Mouse (Mus musculus) forebrain, embryonic 11.5 days (tissue): ENCODE measurements around the gene Zfand3. TPM values are rescaled to one million over a fixed set of nuclear protein-coding genes. Genes with fewer than 3 reads are reported as not detected.

Source experiments
- ATAC-seq: fragments of 200-750 bp; cut with Nextera tagmentation; replicated peaks from 2 replicates; pipeline ENCODE4 v1.8.0; 2017; ENCODE audit warnings: moderate TSS enrichment; ENCODE audit not compliant: low FRiP score
- DNase-seq: peaks from one replicate; pipeline ENCODE4 v3.0.0-alpha.2; 2017; ENCODE audit warnings: low spot score
- H3K27ac ChIP-seq: fragments of 300-500 bp; sonication (generic); 2 replicates; pipeline ENCODE4 v1.5.1; 2014; ENCODE audit warnings: low read depth, low read length
- H3K27me3 ChIP-seq: fragments of 300-500 bp; sonication (generic); 2 replicates; pipeline ENCODE4 v1.6.1; 2014; ENCODE audit warnings: mild to moderate bottlenecking, low read length, mixed read lengths; ENCODE audit not compliant: control insufficient read depth, insufficient read depth
- H3K36me3 ChIP-seq: fragments of 300-500 bp; sonication (generic); 2 replicates; pipeline ENCODE4 v1.6.1; 2014; ENCODE audit warnings: mild to moderate bottlenecking, low read length, moderate library complexity, mixed read lengths; ENCODE audit not compliant: control insufficient read depth, insufficient read depth
- H3K4me1 ChIP-seq: fragments of 300-500 bp; sonication (generic); replicated peaks from 2 replicates; pipeline ENCODE4 v1.6.1; 2014; ENCODE audit warnings: low read length, mixed read lengths; ENCODE audit not compliant: control insufficient read depth, insufficient read depth
- H3K4me2 ChIP-seq: fragments of 300-500 bp; sonication (generic); 2 replicates; pipeline ENCODE4 v1.6.1; 2014; ENCODE audit warnings: low read depth, mild to moderate bottlenecking, low read length, moderate library complexity, mixed read lengths; ENCODE audit not compliant: severe bottlenecking
- H3K4me3 ChIP-seq: fragments of 300-500 bp; sonication (generic); 2 replicates; pipeline ENCODE4 v1.5.1; 2014; ENCODE audit warnings: low read depth, low read length
- H3K9ac ChIP-seq: fragments of 300-500 bp; sonication (generic); 2 replicates; pipeline ENCODE4 v1.6.1; 2014; ENCODE audit warnings: low read length
- H3K9me3 ChIP-seq: fragments of 300-500 bp; sonication (generic); 2 replicates; pipeline ENCODE4 v1.6.1; 2016; ENCODE audit warnings: low read length, mixed read lengths; ENCODE audit not compliant: control insufficient read depth
- WGBS: fragments of 180-500 bp; shearing (Covaris S2); extraction: QIAGEN DNeasy Blood & Tissue Kit; methylation state at CpG from one replicate; pipeline ENCODE4 v1.1.7; 2014; 5-methylcytosine and 5-hydroxymethylcytosine counted together
- polyA plus RNA-seq: library from polyadenylated mRNA; unstranded; fragments of >200 nt; fragmentation: Nextera tagmentation; extraction: Ambion mirVana; gene quantifications from 2 replicates; pipeline ENCODE4 v1.2.1, GENCODE M21; 2014

The Zfand3 gene
- polyA plus RNA-seq, 1 experiment from 2014 or later, result 55.8 TPM

DNA sequence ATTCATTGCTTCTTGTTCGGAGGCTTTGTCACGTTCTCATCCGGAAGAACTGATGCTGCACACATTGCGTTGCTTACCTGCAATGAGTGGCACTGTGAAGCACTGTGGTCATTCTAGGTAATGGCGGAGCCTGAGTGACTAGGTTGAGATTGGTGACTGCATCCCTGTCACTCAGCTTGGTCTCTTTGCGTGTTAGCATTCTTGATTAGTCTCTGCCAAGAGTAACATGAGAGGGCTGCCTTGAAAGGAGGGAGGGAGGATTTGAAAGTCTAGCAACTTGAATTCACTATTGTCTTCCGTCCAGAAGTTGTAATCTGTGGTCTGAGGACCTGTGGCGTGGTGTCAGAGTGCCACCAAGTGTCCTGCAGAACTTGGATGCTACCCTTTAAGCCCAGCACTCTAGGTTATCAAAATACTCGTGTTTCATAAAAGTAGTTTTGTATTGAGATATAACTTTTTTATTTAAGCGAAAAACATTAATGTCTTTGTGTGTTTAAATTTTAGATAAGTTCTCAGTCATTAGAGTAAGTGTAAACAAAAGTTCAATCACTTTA, 141.1 kb downstream of the Zfand3 start:
- Histone ChIP-seq H3K27ac (no peak overlapping the region), H3K27me3 (no peaks in the 10 kb centered on the region), H3K9ac (no peak overlapping the region), H3K9me3 (no peaks in the 10 kb centered on the region), H3K4me2 (no peak overlapping the region), H3K4me3 (no peak overlapping the region), H3K4me1 (peaks cover 2% of the 10 kb centered on the region; the same call in 1 of the 2 replicates), H3K36me3 (no peaks in the 10 kb centered on the region)
- WGBS, result 78% methylated on average over 10 of the region's 10 CpGs
- ATAC-seq (no peak), DNase-seq (no peak)

DNA sequence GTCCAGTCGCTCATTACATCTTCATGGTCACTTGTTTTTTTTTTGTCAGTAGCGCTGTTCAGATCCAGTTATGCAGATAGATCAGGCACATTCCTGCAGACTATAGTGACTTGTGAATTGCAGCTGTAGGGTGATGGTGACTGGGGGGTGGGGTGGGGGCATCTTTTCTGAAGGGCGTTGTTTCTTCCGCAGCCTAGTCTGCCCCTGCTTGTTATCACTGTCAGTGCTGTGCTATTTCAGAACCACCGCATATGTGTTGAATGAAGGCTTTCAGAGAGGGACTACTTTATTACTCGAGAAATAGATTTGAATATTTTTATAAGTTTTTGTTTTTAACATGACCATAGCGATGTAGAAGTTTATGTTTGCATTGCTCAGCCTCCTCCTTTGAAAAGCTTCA, 142.0 kb downstream of the Zfand3 start:
- no peak overlapping the region for H3K27ac ChIP-seq
- H3K9me3 ChIP-seq, result no peaks in the 10 kb centered on the region
- peaks cover 2% of the 10 kb centered on the region; the same call in 1 of the 2 replicates for H3K4me1 ChIP-seq
- H3K36me3 ChIP-seq, result no peaks in the 10 kb centered on the region
- no peak overlapping the region for H3K4me3 ChIP-seq
- H3K27me3 ChIP-seq, result no peaks in the 10 kb centered on the region
- WGBS, result 89% methylated on average over 7 of the region's 7 CpGs
- DNase-seq (no peak), ATAC-seq (no peak)
- H3K9ac ChIP-seq, result no peak overlapping the region
- no peak overlapping the region for H3K4me2 ChIP-seq

- no peak for DNase-seq
- Histone ChIP-seq H3K9me3 (no peaks in the 10 kb centered on the region), H3K4me2 (no peak overlapping the region), H3K36me3 (no peaks in the 10 kb centered on the region), H3K27me3 (no peaks in the 10 kb centered on the region), H3K27ac (no peak overlapping the region), H3K9ac (no peak overlapping the region), H3K4me1 (peaks cover 2% of the 10 kb centered on the region; the same call in 1 of the 2 replicates), H3K4me3 (no peak overlapping the region)
- no peak for ATAC-seq
- 87% methylated on average over 1 of the region's 1 CpGs for WGBS
These were observed 143.4 kb downstream of the Zfand3 start for GRCm38 (mm10) chr17:30147897-30148296.

DNA sequence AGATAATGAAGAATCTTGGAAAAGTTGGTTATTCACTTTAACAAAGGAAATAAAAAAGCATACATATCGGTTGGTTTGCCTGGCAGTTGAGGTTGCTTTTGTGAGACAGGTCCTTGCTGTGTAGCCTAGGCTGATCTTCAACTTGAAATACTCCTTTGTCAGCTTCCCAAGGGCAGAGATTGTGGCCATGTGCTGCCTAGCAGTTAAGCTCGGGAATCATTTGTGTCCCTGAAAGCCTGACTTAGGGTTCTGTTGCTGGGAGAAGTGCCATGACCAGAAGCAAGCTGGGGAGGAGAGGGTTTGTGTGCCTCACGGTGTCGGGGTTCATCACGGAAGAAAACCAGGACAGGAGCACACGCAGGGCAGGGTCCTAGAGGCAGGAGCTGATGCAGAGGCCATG, 143.8 kb downstream of the Zfand3 start:
- H3K9me3 ChIP-seq, result no peaks in the 10 kb centered on the region
- no peak overlapping the region for H3K9ac ChIP-seq
- H3K36me3 ChIP-seq, result no peaks in the 10 kb centered on the region
- H3K4me3 ChIP-seq, result no peak overlapping the region
- no peak for ATAC-seq
- DNase-seq, result no peak
- no peak overlapping the region for H3K27ac ChIP-seq
- no peaks in the 10 kb centered on the region for H3K27me3 ChIP-seq
- H3K4me2 ChIP-seq, result no peak overlapping the region
- WGBS, result 74% methylated on average over 6 of the region's 6 CpGs
- H3K4me1 ChIP-seq, result peaks cover 2% of the 10 kb centered on the region; the same call in 1 of the 2 replicates

DNA sequence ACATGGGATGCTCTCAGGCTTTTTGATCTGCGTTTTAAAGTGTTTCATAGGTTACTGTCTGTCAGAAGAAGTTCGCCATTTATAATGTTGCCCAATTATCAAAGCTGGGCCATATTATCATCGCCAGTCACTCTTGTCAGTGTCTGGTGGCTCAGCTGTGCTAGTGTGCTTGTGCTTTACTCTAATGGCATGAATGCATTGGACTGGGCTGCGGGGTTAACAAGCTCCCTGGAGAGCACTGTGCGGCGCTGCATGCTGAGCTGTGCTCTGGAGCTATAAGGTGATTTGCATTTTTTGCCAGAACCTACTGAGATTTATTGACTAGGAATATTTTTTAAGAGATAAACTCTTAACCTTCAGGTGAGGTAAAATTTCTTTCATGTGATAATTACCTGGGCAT, 145.4 kb downstream of the Zfand3 start:
- Histone ChIP-seq H3K9ac (no peak overlapping the region), H3K9me3 (no peaks in the 10 kb centered on the region), H3K4me2 (no peak overlapping the region), H3K27ac (no peak overlapping the region), H3K4me3 (no peak overlapping the region), H3K27me3 (no peaks in the 10 kb centered on the region), H3K36me3 (no peaks in the 10 kb centered on the region), H3K4me1 (peaks cover 2% of the 10 kb centered on the region; the same call in 1 of the 2 replicates)
- DNase-seq, result no peak
- ATAC-seq, result no peak
- WGBS, result 76% methylated on average over 6 of the region's 6 CpGs

DNA sequence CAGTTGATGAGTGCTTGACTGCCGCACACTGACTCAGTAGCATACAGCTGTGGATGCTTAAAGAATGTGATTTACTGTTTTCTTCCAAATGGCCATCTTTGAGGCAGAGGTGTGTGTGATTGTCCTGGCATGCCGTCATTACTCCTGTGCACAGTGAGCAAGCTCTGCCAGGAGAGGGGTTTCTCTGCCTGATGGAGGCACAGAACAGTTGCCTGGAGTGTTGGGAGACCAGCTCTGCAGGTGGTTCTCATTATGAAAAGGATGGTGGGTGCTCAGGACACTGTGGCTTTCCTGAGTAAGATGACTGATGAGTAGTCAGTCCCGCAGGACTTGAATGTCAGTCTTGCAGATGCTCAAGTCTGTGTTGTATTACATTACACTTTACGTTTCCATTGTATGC, 149.6 kb downstream of the Zfand3 start:
- Histone ChIP-seq H3K4me1 (peaks cover 5% of the 10 kb centered on the region; the same call in 1 of the 2 replicates), H3K9me3 (no peaks in the 10 kb centered on the region), H3K27me3 (no peaks in the 10 kb centered on the region), H3K9ac (no peak overlapping the region), H3K4me2 (no peak overlapping the region), H3K36me3 (no peaks in the 10 kb centered on the region), H3K4me3 (no peak overlapping the region), H3K27ac (no peak overlapping the region)
- DNase-seq (no peak), ATAC-seq (no peak)
- 90% methylated on average over 4 of the region's 4 CpGs for WGBS

DNA sequence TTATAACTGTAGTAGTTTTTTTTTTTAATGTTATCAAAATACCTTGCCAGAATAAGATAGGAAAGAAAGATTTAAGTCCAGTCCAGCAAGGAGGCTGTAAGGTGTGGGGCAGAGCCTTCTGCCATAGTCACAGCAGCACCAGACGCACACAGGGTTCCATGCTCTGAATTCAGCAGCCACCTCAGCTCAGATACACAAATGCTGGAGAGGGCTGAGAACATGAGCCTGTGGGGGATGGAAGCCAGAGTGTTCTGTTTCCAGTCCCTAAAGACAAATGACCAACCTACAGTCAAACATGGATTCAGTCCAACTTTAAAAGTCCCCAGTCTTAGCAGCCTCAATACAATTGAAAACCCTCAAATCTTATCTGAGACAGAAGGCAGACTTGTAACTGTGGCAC, 150.3 kb downstream of the Zfand3 start:
- Histone ChIP-seq H3K9ac (no peak overlapping the region), H3K27ac (no peak overlapping the region), H3K4me2 (no peak overlapping the region), H3K4me3 (no peak overlapping the region), H3K9me3 (no peaks in the 10 kb centered on the region), H3K36me3 (no peaks in the 10 kb centered on the region), H3K27me3 (no peaks in the 10 kb centered on the region), H3K4me1 (peaks cover 4% of the 10 kb centered on the region; the same call in 1 of the 2 replicates)
- ATAC-seq (no peak), DNase-seq (no peak)
- WGBS, result 78% methylated on average over 1 of the region's 1 CpGs

DNA sequence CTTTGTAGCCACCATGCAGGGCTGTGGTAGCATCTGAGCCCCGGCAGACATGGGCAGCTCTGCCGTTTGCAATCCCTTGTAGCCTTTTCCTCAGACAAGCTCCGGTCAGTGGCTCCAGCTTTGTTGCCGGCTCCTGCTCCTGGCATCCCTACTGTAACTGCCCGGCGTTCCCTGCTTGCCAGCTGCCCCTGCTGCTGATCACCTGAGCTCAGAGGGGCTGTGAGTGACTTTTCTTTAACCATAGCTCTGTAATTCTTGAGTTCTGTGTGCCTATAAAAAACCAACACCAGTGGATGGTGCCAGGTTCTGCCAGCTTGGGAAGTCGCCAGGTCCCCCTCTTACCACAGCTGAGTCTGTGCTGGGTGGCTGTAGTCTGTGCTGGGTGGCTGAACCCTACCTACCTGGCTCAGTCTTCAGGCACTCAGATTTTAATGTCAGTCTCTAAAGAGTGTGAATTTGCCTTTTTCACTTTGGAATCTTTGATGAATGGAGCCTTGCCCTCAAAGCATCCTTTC, 150.9 kb downstream of the Zfand3 start:
- H3K36me3 ChIP-seq, result no peaks in the 10 kb centered on the region
- H3K4me3 ChIP-seq, result no peak overlapping the region
- H3K9ac ChIP-seq, result no peak overlapping the region
- no peak overlapping the region for H3K27ac ChIP-seq
- DNase-seq, result no peak
- H3K4me1 ChIP-seq, result 0 out of 2 replicates have a peak, but pooled peaks cover 3% of the 10 kb centered on the region
- WGBS, result 82% methylated on average over 7 of the region's 7 CpGs
- H3K27me3 ChIP-seq, result no peaks in the 10 kb centered on the region
- no peak overlapping the region for H3K4me2 ChIP-seq
- H3K9me3 ChIP-seq, result no peaks in the 10 kb centered on the region
- no peak for ATAC-seq
